Mouse (Mus musculus) urinary bladder, postnatal 0 days (tissue): Measurements from ENCODE around the gene Cxcl5. TPM values are rescaled to one million over a fixed set of nuclear protein-coding genes. Genes with fewer than 3 reads are reported as not detected.

Source experiments
- microRNA-seq: library from miRNA; unstranded; fragments of <30 nt; microRNA quantifications from one replicate; pipeline ENCODE4, GENCODE M21; 2016
- polyA plus RNA-seq: library from polyadenylated mRNA; unstranded; fragments of >200 nt; fragmentation: Nextera tagmentation; extraction: Ambion mirVana; gene quantifications from 2 replicates; pipeline ENCODE4 v1.2.1, GENCODE M21; 2015

The Cxcl5 gene
- polyA plus RNA-seq = 0.59 and 1.2 TPM in 2 replicates

DNA sequence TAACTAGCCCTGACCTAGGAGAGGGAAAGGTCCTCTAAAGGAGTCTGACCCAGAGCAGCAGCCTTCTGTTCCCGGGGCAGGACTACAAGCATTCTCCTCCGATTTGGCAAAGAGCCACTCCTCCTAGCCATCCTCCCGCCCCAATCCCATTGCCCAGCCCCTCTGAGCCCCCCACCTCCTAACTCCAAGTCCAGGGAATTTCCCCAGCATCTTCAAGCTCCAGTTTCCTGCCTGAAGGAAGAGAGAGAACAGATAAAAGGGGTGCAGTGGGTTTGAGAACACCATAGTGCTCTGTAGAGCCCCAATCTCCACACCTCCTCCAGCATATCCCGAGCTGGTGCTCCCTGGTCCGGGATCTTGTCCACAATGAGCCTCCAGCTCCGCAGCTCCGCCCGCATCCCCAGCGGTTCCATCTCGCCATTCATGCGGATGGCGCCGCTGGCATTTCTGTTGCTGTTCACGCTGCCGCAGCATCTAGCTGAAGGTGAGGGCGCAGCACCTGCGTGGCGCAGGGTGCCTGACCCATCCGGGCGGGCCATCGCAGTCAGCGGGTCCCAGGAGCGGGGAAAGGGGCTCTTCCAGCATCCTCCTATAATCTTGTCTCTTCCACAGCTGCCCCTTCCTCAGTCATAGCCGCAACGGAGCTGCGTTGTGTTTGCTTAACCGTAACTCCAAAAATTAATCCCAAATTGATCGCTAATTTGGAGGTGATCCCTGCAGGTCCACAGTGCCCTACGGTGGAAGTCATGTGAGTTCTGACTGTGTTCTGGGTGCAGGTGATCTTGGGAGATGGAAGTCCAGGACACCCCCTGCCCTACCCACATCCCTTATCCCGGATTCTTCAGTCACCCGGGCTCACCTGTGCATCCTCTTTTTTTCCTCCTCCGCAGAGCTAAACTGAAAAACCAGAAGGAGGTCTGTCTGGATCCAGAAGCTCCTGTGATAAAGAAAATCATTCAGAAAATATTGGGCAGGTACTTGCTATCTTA lies at the start of gene Cxcl5:
Gene Cxcl5, plus strand, starts transcription at position 284 of the 989 bp plus-strand sequence.

DNA sequence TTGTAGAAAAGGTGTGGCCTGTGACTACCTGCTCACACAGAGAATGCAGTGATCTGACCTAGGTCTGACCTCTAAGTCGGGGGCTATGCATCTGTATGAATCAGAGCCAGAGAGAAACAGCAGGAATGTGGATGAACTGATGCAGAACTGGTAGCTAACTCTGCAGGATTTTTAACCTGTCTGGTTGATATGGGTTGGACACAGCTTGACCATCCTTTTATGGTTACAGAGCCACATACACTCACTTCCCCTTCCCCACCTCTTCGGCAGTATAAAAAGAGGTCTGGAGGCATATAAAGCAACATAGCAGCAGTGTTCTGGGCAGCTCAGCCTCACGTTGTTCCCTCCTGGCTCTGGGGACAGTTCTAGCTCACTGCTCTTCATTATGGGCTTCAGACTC lies 9.1 kb downstream of the Cxcl5 start, which contains the start of gene Ppbp:
Gene Ppbp, plus strand, starts transcription at position 301 of the 400 bp plus-strand sequence.

GRCm38 (mm10) chr5:90771880-90772653 lies 12.9 kb downstream of the Cxcl5 start, which contains the start of gene Pf4:
Gene Pf4, plus strand, starts transcription at chr5:90772435.

GRCm38 (mm10) chr5:90785659-90786588 lies 26.8 kb downstream of the Cxcl5 start, which contains the start of gene Cxcl3:
Gene Cxcl3, plus strand, starts transcription at chr5:90786103.

GRCm38 (mm10) chr5:90794195-90794625 lies 35.0 kb downstream of the Cxcl5 start, which contains the start of gene Cxcl15:
Gene Cxcl15, plus strand, starts transcription at chr5:90794534.

Small RNAs within 50 kb of the gene (microRNA-seq; reads per million reads assigned to microRNA genes)
- not detected for gene Gm24322

Other genes with a start within 250 kb of the Cxcl5 start
- gene Afm, start 240.4 kb upstream of the Cxcl5 start, polyA plus RNA-seq = not detected in 2 replicates
- not detected in 2 replicates for gene 5830473C10Rik, start 198.3 kb upstream of the Cxcl5 start, polyA plus RNA-seq
- gene Rassf6, start 118.7 kb upstream of the Cxcl5 start, polyA plus RNA-seq = 21.7 and 24.5 TPM in 2 replicates
- gene Ppbp, start 9.2 kb downstream of the Cxcl5 start, polyA plus RNA-seq = 9.1 and 9.8 TPM in 2 replicates
- gene Pf4, start 13.1 kb downstream of the Cxcl5 start, polyA plus RNA-seq = 371 and 501 TPM in 2 replicates
- gene Cxcl3, start 26.7 kb downstream of the Cxcl5 start, polyA plus RNA-seq = 0.72 and 4.7 TPM in 2 replicates
- gene Cxcl15, start 35.2 kb downstream of the Cxcl5 start, polyA plus RNA-seq = 0.10 and 0.50 TPM in 2 replicates
- 1.0 and 3.7 TPM in 2 replicates for gene Cxcl1, start 131.9 kb downstream of the Cxcl5 start, polyA plus RNA-seq
- 0.83 and 7.8 TPM in 2 replicates for gene Cxcl2, start 144.5 kb downstream of the Cxcl5 start, polyA plus RNA-seq
- 38.2 and 43.1 TPM in 2 replicates for gene Mthfd2l, start 171.8 kb downstream of the Cxcl5 start, polyA plus RNA-seq